Mouse (Mus musculus): ENCODE data around the gene Mroh8. TPM values are rescaled to one million over a fixed set of nuclear protein-coding genes. Genes with fewer than 3 reads are reported as not detected.
"Not testable (repeated sequence)": the region's sequence is repeated elsewhere in the genome, so short reads cannot be mapped to it uniquely, and the experiment has no call there.

Mroh8 gene
- total RNA-seq, 2 experiments from 2014 or later, result 0.65 to 0.76 TPM

DNA sequence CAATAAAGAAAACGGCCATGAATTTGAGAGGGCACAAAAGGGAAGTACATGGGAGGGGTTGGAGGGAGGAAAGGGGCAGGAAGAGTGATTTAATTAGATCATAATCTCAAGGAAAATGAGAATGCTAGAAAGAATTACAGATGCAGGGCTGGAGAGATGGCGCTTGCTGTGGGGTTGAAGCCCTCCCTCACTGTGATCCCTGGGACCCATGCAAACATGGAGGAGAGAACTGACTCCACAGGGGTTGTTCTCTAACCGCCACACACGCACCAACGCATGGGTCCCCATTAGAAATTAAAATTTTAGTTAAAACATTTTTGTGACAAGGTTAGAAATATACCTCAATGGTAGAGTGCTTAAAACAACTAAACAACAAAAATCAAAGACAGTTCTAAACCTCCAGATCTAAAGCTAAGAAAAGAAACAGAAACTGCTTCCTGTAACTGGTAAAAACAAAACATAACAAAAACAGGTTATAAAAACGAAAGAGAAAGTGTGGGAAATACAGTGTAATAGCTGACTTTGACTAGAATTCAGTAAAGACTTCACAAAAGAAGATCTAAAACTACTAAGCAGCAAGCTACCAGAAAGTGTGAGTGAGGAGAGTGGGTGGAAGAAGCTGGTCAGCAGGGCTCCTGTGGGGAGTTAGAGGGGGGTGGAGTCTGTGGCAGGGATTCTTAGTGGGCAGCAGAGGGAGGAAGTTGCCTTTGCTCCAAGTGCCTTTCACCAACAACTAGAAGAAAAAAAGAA, 78.1 kb downstream of the Mroh8 start:
- no peak for DNase-seq (ENCODE audit: low spot score in 2 of 2)

DNA sequence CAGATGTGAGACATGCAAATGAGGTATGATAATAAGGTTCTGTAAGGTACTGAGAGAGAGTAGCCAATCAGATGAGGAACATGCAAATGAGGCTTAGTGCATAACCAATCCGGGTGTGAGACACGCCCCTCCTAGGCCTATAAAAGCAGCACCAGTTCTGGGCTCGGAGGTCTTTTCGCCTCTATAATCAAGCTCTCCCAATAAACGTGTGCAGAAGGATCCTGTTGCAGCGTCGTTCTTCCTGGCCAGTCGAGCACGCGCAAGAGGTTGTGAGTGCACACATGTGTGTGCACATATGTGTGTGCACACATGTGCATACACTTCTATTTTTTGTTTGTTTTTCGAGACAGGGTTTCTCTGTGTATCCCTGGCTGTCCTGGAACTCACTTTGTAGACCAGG, 80.9 kb downstream of the Mroh8 start:
- not testable (repeated sequence) for DNase-seq (ENCODE audit: low spot score in 2 of 2)

- no peak for DNase-seq (ENCODE audit: low spot score in 2 of 2)
Measured at GRCm38 (mm10) chr2:157190651-157191050, 88.7 kb downstream of the Mroh8 start.

- no peak for DNase-seq (ENCODE audit: low spot score in 2 of 2)
Measured at GRCm38 (mm10) chr2:157187223-157187622, 92.1 kb downstream of the Mroh8 start.

- DNase-seq (ENCODE audit: low spot score in 2 of 2), result no peak
Measured at GRCm38 (mm10) chr2:157186504-157186903, 92.8 kb downstream of the Mroh8 start.

- DNase-seq (ENCODE audit: low spot score in 2 of 2), result no peak
Measured at GRCm38 (mm10) chr2:157185022-157185660, 94.2 kb downstream of the Mroh8 start.

DNA sequence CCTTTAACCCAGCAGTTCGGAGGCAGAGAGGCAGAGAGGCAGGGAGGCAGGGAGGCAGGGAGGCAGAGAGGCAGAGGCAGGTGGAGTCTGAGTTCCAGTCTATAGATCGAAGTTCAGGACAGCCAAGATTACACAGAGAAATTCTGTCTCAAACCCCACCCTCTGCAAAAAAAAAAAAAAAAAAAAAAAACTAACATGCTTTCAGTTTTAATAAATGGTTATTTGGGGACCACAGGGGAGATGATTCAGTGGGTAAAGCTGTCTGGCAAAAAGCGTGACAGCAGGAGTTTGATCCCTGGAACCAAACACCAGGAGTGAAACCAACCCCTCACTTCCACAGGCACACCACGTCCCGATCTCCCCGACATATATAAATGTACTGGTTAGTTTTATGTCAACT, 101.2 kb downstream of the Mroh8 start:
- no peak for DNase-seq (ENCODE audit: low spot score in 2 of 2)

DNA sequence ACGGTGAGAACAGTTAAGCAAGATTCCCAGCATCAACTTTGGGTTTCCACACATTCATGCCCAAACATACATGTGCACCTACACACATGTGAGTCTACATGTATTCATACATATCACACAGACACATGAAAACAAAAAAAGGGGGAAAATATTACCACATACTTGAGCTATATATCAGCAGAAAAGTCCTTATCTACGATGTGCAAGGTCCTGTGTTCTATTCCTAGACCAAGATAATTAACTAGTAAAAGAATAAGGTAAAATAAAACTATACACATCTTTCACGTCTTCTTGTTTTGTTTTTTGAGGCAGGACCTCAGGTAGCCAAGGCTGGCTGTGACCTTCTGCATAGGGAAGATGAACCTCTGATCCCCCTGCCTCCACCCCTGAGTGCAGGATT, 103.1 kb downstream of the Mroh8 start:
- DNase-seq (ENCODE audit: low spot score in 2 of 2), result no peak

DNA sequence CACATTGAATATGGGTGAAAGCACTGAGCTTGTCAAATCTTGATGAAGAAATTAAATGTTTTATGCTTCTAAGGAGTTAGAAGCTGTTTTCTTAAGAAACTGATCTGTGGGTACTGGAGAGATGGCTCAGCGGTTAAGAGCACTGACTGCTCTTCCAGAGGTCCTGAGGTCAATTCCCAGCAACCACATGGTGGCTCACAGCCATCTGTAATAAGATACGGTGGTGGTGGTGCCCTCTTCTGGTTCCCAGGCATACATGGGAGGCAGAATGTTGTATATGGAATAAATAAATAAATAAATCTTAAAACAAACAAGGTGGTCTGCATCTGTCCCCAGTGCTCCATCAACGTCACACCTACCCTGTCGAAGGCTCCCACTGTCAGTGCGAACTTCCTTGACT, 104.9 kb downstream of the Mroh8 start:
- DNase-seq (ENCODE audit: low spot score in 2 of 2), result no peak

DNA sequence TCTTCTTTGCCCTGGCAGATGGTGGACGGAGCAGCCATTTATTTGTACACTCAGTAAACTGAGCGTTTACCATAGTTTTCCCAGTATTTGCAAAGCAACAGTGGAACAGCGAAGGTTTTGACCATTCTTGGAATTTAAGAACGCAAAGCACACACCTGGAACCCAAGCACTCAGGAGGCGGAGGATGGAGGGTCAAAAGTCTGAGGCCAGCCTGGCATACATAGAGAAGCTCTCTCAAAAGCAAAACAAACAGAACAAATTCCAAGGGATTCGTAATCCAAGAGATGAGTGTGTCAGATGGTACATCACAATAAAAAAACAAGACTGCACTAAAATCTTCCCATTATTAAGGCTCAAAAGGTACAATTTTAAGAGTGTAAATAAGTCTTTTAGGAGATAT, 105.8 kb downstream of the Mroh8 start:
- DNase-seq (ENCODE audit: low spot score in 2 of 2), result no peak

DNA sequence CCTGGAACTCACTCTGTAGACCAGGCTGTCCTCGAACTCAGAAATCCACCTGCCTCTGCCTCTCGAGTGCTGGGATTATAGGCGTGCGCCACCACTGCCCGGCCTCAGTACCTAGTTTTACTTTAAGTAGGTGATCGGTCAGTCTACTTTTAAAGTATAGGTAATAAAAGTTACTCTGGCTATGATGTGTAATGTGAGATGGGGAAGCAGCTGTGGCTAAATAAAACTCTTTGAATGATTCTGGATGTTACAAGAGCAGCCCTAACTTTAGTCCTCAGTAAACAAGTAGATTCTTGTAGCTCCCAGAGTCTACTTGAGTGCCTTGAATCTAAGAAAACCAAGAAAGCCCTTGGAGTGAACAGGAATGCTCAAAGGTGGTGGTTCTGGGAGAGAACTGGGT, 106.4 kb downstream of the Mroh8 start:
- DNase-seq (ENCODE audit: low spot score in 2 of 2), result no peak

DNA sequence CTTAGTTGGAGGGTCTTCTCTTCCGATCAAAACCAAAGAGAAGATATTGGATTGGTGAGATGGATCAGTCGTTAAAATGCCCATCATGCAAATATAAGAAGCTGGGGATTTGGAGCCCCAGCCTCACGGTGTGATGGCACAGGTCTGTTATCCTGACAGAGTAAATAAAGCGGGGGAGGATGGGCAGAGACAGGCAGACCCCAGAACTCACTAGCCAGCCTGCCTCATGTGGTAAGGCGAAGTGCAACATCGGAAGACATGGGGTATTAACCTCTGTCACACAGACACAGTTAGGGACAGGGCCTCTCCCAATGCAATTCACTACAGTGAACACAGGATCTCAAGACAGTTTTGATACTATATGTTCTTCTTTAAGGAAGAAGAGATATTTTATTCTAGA, 108.7 kb downstream of the Mroh8 start:
- DNase-seq (ENCODE audit: low spot score in 2 of 2), result no peak

- no peak for DNase-seq (ENCODE audit: low spot score in 2 of 2)
Measured at GRCm38 (mm10) chr2:157170166-157170565, 109.2 kb downstream of the Mroh8 start.

DNA sequence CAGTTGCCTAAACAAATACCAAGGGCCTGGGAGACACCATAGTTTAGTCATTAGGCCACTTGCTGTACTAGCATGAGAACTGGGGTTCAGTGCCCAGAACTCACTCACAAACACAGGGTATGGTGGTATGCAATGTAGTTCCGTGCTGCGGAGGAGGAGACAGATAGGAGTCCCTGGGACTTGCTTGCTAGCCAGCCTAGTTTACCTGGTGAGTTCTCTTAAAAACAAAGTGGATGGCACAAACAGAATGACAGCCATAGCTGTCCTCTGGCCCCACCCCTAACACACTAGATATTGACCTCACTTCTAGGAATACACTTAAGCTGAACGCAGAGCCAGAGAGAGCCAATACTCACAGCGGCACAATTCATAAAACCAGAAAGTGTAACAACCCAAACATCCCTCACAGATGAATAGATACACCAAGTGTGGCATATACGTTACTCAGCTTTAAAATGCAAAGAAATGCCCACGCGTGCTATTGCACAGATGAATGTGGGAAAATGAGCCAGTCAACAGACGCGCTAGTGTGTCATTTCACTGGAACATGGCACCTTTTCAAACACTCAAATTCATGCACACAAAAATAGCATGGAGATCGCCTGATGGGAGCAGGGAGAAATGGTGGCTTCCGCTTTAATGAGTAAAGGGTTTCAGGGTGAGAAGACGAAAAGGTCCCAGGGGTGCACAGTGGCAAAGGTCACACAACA, 112.8 kb downstream of the Mroh8 start:
- DNase-seq (ENCODE audit: low spot score in 2 of 2), result no peak

DNA sequence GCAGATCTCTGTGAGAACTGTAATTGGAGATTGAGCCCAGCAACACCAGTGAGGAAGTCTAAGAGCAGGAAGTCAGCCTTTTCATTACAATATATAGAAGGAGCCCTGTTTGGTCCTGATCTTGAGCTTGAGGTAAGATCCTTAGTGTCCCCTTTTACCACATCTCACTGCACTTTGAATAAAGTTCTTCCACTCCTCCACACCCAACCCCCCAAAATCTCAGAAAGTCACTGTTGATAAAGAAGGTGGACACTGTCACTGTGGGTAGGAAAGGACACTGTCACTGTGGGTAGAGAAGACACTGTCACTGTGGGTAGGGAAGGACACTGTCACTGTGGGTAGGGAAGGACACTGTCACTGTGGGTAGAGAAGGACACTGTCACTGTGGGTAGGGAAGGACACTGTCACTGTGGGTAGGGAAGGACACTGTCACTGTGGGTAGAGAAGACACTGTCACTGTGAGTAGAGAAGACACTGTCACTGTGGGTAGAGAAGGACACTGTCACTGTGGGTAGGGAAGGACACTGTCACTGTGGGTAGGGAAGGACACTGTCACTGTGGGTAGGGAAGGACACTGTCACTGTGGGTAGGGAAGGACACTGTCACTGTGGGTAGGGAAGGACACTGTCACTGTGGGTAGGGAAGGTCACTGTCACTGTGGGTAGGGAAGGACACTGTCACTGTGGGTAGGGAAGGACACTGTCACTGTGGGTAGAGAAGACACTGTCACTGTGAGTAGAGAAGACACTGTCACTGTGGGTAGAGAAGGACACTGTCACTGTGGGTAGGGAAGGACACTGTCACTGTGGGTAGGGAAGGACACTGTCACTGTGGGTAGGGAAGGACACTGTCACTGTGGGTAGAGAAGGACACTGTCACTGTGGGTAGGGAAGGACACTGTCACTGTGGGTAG, 113.8 kb downstream of the Mroh8 start:
- DNase-seq (ENCODE audit: low spot score in 2 of 2), result not testable (repeated sequence)

GRCm38 (mm10) chr2:157164101-157164500, 115.2 kb downstream of the Mroh8 start:
- no peak for DNase-seq (ENCODE audit: low spot score in 2 of 2)

Other genes starting within 250 kb of the Mroh8 start
- gene Soga1, start 200.3 kb downstream of the Mroh8 start, total RNA-seq (2021), result 10 to 100 TPM; 46.3 to 47.0 TPM
- not detected for gene Tldc2, start 192.5 kb downstream of the Mroh8 start, total RNA-seq (2021)
- gene Samhd1, start 144.3 kb downstream of the Mroh8 start, total RNA-seq (2021), result 10 to 100 TPM; 30.8 to 32.6 TPM
- 10 to 100 TPM; 18.1 to 20.3 TPM for gene Rbl1, start 75.0 kb downstream of the Mroh8 start, total RNA-seq (2021)
- 100 to 1,000 TPM; 237 to 244 TPM for gene Rpn2, start 532 bp downstream of the Mroh8 start, total RNA-seq (2021)
- gene Ghrh, start 68.0 kb upstream of the Mroh8 start, total RNA-seq (2021), result not detected
- gene Manbal, start 88.0 kb upstream of the Mroh8 start, total RNA-seq (2021), result 10 to 100 TPM; 49.9 to 50.4 TPM
- gene Src, start 138.9 kb upstream of the Mroh8 start, total RNA-seq (2021), result 10 to 100 TPM; 34.0 to 36.7 TPM

Measured in adrenal gland, postnatal 4 days (tissue).